Mouse (Mus musculus): ENCODE results near the gene Olfr517. TPM values are rescaled to one million over a fixed set of nuclear protein-coding genes. Genes with fewer than 3 reads are reported as not detected.

Olfr517 gene
- total RNA-seq (2021) = not detected
- long read RNA-seq, experiment 1 = 0 reads
- long read RNA-seq, experiment 2 = 0 reads

DNA sequence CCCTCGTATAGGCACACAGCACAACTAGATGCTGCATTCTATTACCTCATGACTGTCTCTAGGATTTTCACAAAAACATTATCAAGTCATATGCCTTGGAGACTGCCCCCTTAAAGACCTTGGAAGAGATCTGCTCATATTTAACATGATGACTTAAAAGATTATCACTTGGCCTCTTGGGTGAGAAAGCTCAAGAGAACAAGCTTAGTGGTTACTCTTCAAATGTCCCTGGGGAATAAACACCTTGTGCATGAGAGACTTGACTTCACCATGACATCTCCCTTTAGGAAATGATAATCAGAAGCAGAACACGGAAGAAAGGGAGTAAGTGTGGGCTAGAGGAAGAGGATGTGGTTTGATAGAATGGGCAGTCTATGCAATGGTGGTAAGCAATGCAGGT lies at the start of gene Olfr517:
Gene Olfr517, minus strand, starts transcription at position 101 of the 400 bp plus-strand sequence.
- no peak for DNase-seq

DNA sequence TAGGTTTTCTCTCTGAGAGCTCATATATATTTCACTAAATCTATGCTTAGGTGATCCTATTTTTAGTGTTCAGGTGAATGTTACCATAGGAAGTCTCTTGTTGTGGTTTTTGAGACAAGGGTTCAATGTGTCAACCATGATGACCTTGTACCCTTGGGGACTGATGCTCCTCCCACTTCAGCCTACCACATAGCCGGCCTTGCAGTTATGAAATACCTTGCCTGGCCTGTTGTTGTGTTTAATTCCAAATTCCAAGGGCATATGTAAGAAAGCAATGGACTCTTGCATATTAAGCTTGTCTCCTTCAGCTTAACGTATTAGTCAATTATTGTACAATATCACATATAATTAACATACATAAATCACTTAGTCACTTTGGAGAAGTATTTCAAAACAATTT lies 31.8 kb upstream of the Olfr517 start:
- DNase-seq = no peak

DNA sequence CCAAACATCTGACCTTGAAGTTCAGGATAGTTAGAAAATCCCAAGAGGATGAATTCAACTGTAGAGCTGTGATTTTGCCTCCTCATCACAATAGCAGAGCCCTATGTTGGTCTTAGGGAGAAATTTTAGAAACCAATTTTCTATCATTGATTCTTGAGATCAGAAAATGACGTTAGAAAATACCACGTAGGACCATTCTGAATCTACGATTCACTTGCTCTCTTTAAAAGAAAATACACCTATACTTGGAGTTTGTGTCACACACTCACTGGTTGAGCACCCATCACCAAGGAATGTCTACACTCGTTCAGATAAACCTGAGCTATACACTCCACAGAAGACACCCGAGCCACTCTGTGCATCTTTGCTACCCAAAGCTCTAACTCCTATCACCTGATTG lies 22.1 kb upstream of the Olfr517 start, which contains the start of gene Olfr519:
Gene Olfr519, minus strand, starts transcription at position 101 of the 400 bp plus-strand sequence.
- DNase-seq = no peak

DNA sequence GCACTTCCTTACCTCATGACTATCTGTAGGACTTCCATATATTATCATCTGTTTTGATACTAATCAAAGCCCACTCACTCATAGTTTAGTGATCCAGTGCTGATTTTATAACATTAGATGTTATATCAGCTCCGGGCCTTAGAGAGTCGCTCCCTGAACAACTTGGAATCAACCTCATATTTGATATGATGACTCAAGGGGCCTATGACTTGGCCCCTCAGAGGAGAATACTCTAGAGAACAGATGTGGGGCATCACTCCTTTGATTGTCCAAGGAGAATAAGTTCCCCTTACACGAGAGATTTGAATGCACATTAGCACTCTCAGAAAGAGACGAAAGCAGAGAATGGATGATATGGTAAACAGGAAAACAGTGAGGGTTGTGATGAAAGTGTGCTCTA lies 12.7 kb upstream of the Olfr517 start, which contains the start of gene Olfr518:
Gene Olfr518, minus strand, starts transcription at position 101 of the 400 bp plus-strand sequence.
- no peak for DNase-seq

DNA sequence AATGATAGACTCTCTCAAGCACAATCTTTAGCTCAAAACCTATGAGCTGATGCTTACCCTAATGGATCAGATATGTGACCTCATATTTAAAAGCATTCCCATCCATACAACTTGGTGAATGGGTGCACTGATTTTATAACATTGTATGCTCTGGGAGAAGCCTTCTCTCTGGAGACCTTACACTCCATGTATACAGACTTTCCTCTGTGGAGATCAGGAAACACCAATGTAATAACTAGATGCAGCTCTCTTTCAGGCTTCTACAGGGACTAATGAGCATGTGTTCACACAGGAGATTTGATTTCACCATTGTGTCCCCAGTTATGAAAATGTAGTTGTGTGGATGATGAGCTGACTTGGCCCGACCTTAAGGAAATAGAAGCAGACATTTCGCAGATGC lies 21.8 kb downstream of the Olfr517 start, which contains the start of gene Olfr516:
Gene Olfr516, minus strand, starts transcription at position 101 of the 400 bp plus-strand sequence.
- no peak for DNase-seq

DNA sequence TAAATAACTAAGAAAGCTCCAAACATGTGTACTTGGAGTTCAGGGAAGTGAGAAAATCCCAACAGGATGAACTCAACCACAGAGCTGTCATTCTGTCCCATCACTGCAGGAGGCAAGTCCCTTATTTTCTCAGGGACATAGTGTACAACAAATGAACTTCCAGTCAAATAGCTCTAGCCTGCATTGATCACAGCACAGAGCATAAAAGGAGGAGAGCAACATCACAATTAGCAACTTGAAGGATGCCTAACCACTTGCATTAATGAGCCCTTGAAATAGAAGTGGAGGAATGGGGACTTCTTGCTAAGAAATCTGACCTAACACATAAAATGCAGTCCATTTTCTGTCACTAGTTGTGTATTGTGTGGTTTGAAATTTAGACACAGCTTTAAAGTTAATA lies 46.3 kb downstream of the Olfr517 start, which contains the start of gene Olfr514:
Gene Olfr514, minus strand, starts transcription at position 101 of the 400 bp plus-strand sequence.
- DNase-seq = no peak

Other genes with a start within 250 kb of the Olfr517 start
- not detected for gene Olfr508, start 242.4 kb downstream of the Olfr517 start, total RNA-seq (2021)
- not detected for gene Olfr509, start 220.5 kb downstream of the Olfr517 start, total RNA-seq (2021)
- not detected for gene Olfr510, start 206.0 kb downstream of the Olfr517 start, total RNA-seq (2021)
- gene Olfr512, start 159.1 kb downstream of the Olfr517 start, total RNA-seq (2021) = not detected
- not detected for gene Olfr513, start 121.4 kb downstream of the Olfr517 start, total RNA-seq (2021)
- not detected for gene Olfr514, start 46.4 kb downstream of the Olfr517 start, total RNA-seq (2021)
- gene Olfr516, start 21.9 kb downstream of the Olfr517 start, total RNA-seq (2021) = not detected
- gene Olfr518, start 12.6 kb upstream of the Olfr517 start, total RNA-seq (2021) = not detected
- not detected for gene Olfr519, start 22.0 kb upstream of the Olfr517 start, total RNA-seq (2021)
- 1 to 10 TPM in 1 of 2 experiments, under 1 TPM in 1; 0.75 to 1.6 TPM for gene Nlrp10, start 57.8 kb upstream of the Olfr517 start, total RNA-seq (2021)
- 10 to 100 TPM; 86.5 to 98.1 TPM for gene Eif3f, start 62.0 kb upstream of the Olfr517 start, total RNA-seq (2021)
- under 1 TPM; 0.69 to 0.70 TPM for gene Tub, start 78.0 kb upstream of the Olfr517 start, total RNA-seq (2021)
- gene Ric3, start 211.0 kb upstream of the Olfr517 start, total RNA-seq (2021) = 1 to 10 TPM; 1.6 to 1.7 TPM

Measured in gastrocnemius, postnatal 25 days (tissue).